Mouse (Mus musculus): ENCODE results near the gene Slc5a5.

Slc5a5 gene

GRCm38 (mm10) chr8:70833520-70833919 is 59.0 kb downstream of the Slc5a5 start:
- no peak for DNase-seq (ENCODE audit: low read depth, low spot score)

- no peak for DNase-seq (ENCODE audit: low read depth, low spot score)
Measured at GRCm38 (mm10) chr8:70833018-70833482, 59.5 kb downstream of the Slc5a5 start.

All from telencephalon, adult 2 months (tissue).